Mouse (Mus musculus): ENCODE data around the gene Chst11. TPM values are rescaled to one million over a fixed set of nuclear protein-coding genes. Genes with fewer than 3 reads are reported as not detected.

Gene Chst11
- 1 to 10 TPM; 2.3 to 2.6 TPM for total RNA-seq (2021)
- long read RNA-seq, experiment 1, result 0 reads
- long read RNA-seq, experiment 2, result 0 reads

DNA sequence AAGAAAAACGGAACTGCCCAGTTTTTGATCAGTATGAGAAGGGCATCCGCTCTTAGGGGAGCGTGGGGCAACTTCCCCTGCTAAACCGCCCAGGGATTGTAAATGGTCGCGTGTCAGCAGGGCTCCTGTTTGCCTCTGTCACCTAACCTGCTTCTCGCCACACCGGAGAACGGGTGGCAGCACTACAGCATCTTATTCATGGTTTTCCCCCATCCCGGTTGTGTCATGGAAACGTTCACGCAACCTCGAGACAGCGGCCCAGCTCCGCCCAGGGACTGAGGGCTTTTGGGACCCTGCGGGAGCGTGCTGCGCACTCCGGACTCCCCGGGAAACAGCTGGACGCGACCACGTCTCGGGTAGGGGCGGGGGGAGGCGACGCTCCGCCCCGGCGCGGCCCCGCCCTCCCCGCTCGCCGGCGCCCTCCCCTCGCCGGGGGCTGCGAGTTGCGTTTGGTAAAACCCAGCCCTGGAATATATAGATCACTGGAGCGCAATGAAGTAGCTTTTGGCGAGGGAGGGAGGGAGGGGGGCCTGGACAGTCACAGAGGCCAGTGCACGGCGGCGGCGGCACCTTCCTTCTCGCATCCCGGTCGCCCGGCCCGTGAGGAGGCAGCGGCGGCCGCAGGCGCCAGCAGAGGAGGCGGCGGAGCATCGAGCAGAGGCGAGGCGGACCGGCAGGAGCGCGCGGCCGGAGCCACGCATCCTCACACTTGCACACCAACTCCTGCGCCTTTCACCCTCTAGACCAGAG lies at the start of gene Chst11:
Gene Chst11 (plus strand): TSS at position 549 of the 750 bp plus-strand sequence.
- DNase-seq (ENCODE audit: low spot score in 2 of 2), result peak; percentile 39 to 64

DNA sequence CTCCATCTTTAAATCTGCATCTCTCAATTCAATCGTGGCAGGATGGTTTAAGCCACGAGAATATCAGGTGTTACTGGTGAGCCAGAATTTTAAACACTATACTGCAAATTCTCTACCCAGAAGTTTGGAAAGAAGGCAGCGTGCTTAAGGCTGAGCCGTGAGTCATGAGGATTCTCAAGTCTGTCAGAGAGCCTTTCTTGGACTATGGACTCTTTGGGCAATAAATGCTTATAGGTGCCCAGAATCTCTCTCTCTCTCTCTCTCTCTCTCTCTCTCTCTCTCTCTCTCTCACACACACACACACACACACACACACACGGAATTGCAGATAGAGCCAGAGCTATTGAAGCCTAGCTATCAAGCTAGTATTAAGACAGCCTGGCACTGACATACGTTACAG lies 49.5 kb upstream of the Chst11 start:
- DNase-seq (ENCODE audit: low spot score in 2 of 2), result no peak

- DNase-seq (ENCODE audit: low spot score in 2 of 2), result no peak
These were observed 31.9 kb upstream of the Chst11 start for GRCm38 (mm10) chr10:82953415-82953814.

GRCm38 (mm10) chr10:82955117-82955516 lies 30.2 kb upstream of the Chst11 start:
- no peak for DNase-seq (ENCODE audit: low spot score in 2 of 2)

GRCm38 (mm10) chr10:82958218-82958761 lies 27.0 kb upstream of the Chst11 start:
- DNase-seq (ENCODE audit: low spot score in 2 of 2), result no peak

- no peak for DNase-seq (ENCODE audit: low spot score in 2 of 2)
These were observed 26.0 kb upstream of the Chst11 start for GRCm38 (mm10) chr10:82959316-82959715.

GRCm38 (mm10) chr10:82961302-82961701 lies 24.0 kb upstream of the Chst11 start:
- no peak for DNase-seq (ENCODE audit: low spot score in 2 of 2)

GRCm38 (mm10) chr10:82962018-82962417 lies 23.3 kb upstream of the Chst11 start:
- no peak for DNase-seq (ENCODE audit: low spot score in 2 of 2)

GRCm38 (mm10) chr10:82962472-82963020 lies 22.8 kb upstream of the Chst11 start:
- no peak for DNase-seq (ENCODE audit: low spot score in 2 of 2)

GRCm38 (mm10) chr10:82964491-82964890 lies 20.8 kb upstream of the Chst11 start:
- DNase-seq (ENCODE audit: low spot score in 2 of 2), result no peak

GRCm38 (mm10) chr10:82966672-82967071 lies 18.6 kb upstream of the Chst11 start:
- DNase-seq (ENCODE audit: low spot score in 2 of 2), result no peak

- no peak for DNase-seq (ENCODE audit: low spot score in 2 of 2)
These were observed 15.7 kb upstream of the Chst11 start for GRCm38 (mm10) chr10:82969612-82970011.

DNA sequence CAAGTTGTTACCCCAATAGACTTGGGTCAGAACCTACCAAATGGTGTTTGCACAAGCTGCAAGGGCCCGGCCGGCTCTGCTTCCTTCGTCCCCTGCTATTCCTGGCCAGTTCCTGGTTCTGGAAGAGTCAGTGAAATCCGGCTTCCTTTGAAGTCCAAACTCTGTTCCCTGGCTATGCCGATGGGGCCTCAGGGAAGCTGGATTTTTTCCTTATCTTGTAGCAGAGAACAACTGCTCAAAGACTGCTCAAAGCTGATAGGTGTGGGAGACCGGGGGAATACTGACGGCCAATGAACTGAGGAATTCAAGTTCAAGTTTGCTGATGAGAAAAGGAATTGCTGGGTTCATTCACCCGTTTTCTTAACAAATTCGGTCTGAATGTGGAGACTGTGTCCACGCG lies 13.7 kb upstream of the Chst11 start:
- no peak for DNase-seq (ENCODE audit: low spot score in 2 of 2)

GRCm38 (mm10) chr10:82974201-82974600 lies 11.1 kb upstream of the Chst11 start:
- DNase-seq (ENCODE audit: low spot score in 2 of 2), result no peak

DNA sequence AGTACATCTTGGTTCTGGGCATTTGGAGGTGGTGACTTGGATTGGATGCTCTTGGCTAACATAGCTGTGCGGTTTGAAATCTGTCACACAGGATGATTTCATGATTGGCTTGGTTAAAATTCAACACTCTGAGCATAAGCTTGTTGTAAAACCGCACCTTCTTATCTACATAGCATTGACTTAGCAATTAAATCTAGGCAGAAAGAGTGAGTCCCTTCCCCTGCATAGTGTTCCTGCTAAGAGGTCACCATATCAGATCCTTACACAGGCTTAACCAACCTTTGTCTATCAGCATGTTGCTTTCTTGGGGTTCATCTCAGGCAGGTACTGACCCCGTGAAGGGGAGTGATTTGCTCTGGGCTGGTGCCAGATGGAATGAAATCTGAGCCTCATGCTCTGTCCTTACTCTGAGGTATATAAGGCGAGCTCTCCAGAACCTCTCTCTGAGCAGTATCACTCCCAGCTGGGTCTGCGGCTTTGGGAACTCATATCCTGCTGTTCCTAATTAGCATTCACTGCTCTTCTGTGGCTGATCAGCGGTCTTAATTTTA lies 10.6 kb upstream of the Chst11 start:
- no peak for DNase-seq (ENCODE audit: low spot score in 2 of 2)

- no peak for DNase-seq (ENCODE audit: low spot score in 2 of 2)
These were observed 9.5 kb upstream of the Chst11 start for GRCm38 (mm10) chr10:82975806-82976205.

- no peak for DNase-seq (ENCODE audit: low spot score in 2 of 2)
These were observed 3.0 kb upstream of the Chst11 start for GRCm38 (mm10) chr10:82982286-82982685.

DNA sequence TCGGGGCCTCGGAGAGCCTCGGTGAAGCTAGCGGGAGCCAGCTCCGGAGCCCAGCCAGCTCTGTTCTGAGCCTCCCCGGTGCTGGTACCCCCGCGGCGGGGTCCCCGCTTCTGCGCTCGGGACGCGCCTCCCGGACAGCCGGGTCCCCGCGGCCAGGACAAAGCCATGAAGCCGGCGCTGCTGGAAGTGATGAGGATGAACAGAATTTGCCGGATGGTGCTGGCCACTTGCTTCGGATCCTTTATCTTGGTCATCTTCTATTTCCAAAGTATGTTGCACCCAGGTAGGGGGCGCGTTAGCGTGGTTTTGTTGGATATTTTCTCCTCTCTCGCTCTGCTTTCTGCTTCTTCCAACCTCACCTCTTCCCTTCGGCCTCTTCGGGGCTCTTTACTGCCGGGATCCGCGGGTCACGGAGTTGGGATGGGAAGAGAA lies 418 bp downstream of the Chst11 start:
- peak in 1 of 2 experiments; percentile 24 for DNase-seq (ENCODE audit: low spot score in 2 of 2)

- peak in 1 of 2 experiments; percentile 18 for DNase-seq (ENCODE audit: low spot score in 2 of 2)
These were observed 1.1 kb downstream of the Chst11 start for GRCm38 (mm10) chr10:82986251-82986992.

- DNase-seq (ENCODE audit: low spot score in 2 of 2), result no peak
These were observed 1.7 kb downstream of the Chst11 start for GRCm38 (mm10) chr10:82986993-82987349.

- DNase-seq (ENCODE audit: low spot score in 2 of 2), result no peak
These were observed 2.1 kb downstream of the Chst11 start for GRCm38 (mm10) chr10:82987394-82987793.
